Mouse (Mus musculus): ENCODE measurements around the gene Ap1s3. TPM values are rescaled to one million over a fixed set of nuclear protein-coding genes. Genes with fewer than 3 reads are reported as not detected.
"Not testable (repeated sequence)": the region's sequence is repeated elsewhere in the genome, so short reads cannot be mapped to it uniquely, and the experiment has no call there.

Ap1s3 gene
- total RNA-seq, 2 experiments from 2014 or later: 4.6 to 19.7 TPM

- peak; percentile 64 for ATAC-seq (replicated peaks; ENCODE audit: poor library complexity)
Measured at GRCm38 (mm10) chr1:79671196-79671542, 603 bp downstream of the Ap1s3 start.

DNA sequence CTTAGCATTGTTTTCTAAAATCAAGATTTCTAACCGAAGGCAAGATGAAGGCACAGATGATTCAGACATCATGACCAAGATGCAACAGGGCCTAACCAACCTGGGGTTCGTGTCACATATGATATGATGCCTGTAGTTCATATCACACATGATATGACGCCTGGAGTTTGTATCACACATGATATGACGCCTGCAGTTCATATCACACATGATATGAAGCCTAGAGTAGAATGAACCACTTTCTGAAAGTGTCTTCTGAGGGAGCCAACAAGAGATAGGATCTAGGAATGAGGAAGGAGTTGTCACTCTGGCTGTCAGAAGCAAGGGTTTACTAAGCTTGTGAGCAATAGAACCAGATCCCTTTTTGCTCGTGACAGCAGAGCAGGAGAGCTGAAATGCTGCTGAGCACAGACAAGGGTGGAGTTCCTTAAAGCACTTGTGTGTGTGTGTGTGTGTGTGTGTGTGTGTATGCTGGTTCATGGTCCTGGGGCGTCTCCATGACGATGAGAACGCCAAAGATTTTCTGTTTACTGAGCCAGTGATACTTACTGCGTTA, 2.3 kb downstream of the Ap1s3 start:
- ATAC-seq (replicated peaks; ENCODE audit: poor library complexity): peak; percentile 24

- no peak for ATAC-seq (replicated peaks; ENCODE audit: poor library complexity)
Measured at GRCm38 (mm10) chr1:79664911-79665310, 6.9 kb downstream of the Ap1s3 start.

DNA sequence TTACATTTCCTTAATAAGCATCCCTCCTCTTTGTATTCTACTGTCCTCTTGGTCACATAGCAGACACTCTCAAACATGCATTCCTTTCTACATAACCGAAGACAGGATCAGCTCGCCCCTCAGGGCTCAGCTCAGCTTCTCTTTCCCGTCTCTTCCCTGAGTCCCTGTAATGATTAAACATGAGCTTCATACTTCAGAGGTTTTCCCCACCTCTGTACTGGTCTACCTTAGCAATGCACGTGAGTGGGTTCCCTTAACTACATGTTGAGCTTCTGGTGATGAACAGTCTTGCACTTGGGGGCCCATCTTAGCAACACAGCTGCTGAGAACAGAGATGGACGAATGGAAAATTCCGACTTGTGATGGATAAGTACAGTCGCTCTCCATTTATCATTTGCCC, 12.2 kb downstream of the Ap1s3 start:
- no peak for ATAC-seq (replicated peaks; ENCODE audit: poor library complexity)

GRCm38 (mm10) chr1:79657411-79657810, 14.4 kb downstream of the Ap1s3 start:
- ATAC-seq (replicated peaks; ENCODE audit: poor library complexity): no peak

DNA sequence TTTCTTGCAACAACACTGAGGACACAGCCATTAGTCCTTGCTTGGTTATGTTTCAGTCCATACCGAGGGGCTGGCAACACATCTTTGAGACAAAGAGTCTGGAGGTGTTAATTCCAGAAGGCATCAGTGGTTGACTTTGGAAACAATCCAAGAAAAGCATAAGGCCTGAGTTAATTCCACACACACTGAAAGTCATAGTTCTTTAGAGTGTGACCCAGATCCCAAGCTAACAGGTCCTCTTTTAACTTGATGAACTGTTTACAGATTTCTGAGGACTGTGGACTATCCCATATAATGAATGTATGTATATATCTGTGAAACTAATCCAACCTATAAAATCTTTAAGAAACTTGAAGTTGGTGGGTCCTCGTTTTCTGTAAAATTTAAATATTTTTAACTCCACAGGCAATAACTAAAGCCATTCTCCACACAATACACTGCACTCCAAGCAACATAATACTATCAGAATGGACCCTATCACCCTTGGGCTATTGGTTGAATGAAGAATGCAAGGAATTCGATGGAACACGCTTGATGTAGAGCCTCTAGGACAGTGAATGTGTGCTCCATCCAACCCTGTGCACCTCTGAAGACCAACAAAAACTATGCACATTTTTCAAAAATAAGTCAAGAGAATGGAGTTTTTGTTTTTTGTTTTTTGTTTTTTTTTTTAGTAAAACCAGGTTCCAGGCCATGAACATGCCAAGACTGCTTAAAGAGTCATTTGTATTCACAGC, 15.8 kb downstream of the Ap1s3 start:
- no peak for ATAC-seq (replicated peaks; ENCODE audit: poor library complexity)

DNA sequence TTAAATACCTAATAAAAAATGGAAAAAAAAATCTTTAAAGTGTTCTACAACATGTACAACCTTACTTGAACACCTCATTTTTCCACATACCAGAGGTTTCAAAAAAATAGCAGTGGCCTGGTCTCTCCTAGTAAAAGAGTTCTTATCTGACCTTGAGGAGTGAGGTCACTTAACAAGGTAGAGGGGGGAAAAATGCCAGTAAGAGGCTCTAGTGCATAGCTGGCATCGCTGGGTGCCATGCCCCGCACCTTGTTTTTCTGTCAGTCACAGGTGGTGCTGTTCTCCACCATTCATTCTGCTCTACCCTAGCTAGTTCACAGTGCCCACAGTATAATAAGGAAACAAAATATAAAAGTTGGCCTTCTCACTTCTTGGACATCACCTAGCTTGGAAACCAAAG, 16.8 kb downstream of the Ap1s3 start:
- ATAC-seq (replicated peaks; ENCODE audit: poor library complexity): no peak

DNA sequence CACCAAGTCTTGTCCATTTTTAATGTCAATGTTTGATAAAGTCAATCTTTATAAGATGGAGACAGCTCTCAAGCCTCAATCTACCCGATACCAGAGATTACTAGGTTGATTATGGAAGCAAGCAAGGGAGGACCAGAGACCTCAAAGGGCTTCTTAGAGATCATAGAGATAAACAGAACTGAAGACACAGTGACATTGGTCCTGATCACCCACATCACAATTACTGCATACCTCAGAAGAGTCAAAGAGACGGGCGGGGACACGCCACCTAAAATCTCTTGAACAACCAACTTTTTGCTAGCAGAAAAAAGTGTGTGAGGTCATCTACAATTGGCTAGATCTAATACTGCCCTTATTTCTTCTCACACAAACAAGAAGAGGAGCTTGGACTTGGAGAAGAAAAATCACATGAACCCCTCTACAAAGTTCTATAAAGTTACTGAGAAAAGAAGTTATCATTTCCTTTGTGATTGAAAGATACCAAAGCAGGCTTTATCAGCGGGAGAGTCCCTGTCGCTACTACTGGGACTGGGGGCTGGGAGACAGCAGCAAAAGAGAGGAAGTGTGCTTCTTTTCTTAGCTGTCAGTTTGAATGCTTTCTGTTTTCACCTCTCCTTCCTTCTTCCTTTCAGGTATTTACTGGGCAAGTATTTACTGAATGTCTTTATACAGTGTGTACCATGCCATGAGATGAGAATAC, 28.2 kb downstream of the Ap1s3 start:
- no peak for ATAC-seq (replicated peaks; ENCODE audit: poor library complexity)

DNA sequence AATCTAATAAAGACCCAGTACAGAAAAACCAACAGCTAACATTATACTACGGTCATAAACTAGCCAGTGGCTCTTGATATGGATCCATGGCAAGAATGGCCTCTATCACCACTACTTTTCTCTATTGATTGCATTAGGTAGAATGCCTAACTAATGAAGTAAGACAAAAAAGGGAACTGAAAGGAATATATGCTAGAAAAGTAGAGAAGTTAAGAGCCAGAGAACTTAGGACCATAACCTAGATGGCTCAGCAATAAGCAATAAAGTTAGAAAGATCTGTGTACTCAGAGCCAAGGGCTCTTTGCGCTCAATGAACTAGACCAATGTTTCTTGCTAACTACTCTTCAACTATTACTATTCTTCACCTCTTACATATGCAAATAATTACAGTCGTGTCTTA, 29.1 kb downstream of the Ap1s3 start:
- no peak for ATAC-seq (replicated peaks; ENCODE audit: poor library complexity)

DNA sequence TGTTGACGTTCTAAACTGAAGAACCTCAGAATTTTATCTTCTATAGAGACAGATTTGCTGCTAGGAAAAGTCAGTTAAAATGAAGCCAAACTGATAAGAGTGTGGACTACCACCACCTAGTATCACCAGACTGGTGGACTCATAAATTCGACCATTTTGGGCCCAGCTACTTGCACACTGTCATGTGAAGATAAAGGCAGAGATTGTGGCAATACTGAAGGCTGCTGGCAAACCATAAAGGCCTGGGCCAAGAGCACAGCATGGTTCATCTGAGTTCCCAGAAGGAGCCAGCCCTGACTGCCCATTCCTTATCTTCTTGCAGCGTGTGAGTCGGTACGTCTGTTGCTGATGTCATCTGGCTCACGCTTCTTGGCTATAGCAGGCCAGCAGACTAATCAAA, 30.4 kb downstream of the Ap1s3 start:
- ATAC-seq (replicated peaks; ENCODE audit: poor library complexity): peak; percentile 93

DNA sequence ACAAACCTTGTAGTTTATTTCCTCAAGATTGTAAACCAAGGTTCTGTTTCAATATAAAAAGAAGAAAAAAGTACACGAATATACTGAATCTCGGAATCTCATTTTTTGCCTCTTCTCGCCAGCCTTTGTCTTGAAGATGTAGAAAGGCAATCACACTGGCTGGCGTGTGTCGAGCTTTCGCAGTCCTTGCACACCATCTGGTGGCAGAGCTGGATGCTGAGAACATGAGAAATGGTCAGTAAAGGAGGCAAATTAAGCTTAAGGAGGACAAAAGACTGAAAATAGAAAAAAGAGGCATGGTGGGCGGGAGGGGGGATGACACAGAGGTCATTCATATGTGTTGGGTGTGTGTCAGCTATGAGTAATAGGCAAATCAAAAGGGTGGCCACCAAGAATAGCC, 31.6 kb downstream of the Ap1s3 start:
- ATAC-seq (replicated peaks; ENCODE audit: poor library complexity): no peak

DNA sequence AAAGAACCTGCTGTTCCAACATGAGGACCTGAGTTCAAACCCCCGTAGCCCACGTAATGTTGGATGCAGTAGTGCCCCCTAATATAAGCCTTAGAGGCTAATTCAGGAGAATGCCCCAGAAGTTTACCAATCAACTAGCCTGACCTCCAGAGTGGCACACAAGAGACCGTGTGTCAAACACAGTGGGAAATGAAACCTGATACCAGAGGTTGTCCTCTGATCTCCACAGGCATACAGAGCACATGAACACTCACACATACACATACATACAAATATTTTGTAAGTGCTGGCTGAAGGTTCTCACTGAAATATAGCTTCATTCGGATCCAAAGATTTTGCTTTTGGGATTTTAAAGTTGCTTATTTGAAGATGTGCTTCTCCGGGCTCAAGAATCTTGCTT, 32.1 kb downstream of the Ap1s3 start:
- no peak for ATAC-seq (replicated peaks; ENCODE audit: poor library complexity)

DNA sequence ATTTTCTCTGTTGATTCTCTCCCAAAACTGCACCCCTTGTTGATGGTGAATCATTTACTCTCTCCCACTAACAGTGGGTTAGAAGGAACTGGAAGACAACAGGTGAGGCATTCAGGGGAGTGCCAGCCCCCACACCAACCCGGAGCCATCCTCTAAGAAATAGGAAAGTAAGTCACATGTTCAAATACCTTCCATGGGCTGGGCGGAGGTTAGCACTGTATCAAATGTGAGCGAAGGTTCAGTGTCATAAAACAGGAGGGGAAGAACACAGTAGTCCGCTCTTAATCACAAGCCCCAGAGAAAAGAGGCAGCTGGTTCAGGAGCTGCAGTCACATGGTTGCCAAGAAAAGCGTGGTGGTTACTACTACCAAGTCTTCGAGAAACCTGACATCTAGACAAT, 32.7 kb downstream of the Ap1s3 start:
- ATAC-seq (replicated peaks; ENCODE audit: poor library complexity): no peak

- no peak for ATAC-seq (replicated peaks; ENCODE audit: poor library complexity)
Measured at GRCm38 (mm10) chr1:79637768-79638167, 34.0 kb downstream of the Ap1s3 start.

DNA sequence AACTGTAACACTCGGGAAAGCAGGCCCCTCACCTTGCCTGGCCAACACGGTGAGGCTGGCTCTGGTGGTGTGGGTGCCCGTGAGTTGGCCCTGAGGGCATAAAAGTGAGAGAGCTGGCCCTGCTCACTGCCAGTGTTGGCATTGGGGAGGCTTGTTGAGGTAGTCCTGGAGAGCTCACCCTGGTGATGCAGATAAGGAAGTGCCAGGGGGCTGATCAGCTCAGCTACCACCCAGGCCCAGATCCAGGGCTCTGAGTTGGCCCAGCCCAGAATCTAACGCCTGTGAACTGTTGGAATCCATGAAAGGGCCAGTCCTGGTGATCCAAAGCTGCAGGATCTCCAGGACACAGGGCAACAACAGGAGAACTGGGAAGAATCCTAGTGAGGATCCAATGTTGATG, 40.3 kb downstream of the Ap1s3 start:
- no peak; the same call in 1 of the 2 replicates for ATAC-seq (replicated peaks; ENCODE audit: poor library complexity)

DNA sequence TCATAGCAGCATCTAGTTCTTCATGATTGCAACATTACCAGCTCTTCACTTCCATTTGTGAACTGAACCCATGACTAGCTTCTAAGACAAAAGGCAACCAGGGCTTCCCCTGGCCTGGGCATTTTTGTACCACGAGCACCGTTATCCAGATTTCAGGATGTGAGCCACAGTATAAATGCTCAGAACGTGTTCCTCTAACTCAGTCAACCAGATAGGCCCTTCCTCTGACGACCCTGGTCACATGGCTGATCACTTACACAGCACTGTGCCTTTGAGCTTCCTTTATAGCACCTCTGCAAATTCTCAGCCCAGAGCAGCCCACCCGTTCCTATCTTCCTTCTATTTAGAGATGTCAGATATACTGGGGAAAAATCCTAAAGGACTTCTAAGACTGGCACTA, 42.0 kb downstream of the Ap1s3 start:
- ATAC-seq (replicated peaks; ENCODE audit: poor library complexity): peak; percentile 23; the same call in 1 of the 2 replicates

DNA sequence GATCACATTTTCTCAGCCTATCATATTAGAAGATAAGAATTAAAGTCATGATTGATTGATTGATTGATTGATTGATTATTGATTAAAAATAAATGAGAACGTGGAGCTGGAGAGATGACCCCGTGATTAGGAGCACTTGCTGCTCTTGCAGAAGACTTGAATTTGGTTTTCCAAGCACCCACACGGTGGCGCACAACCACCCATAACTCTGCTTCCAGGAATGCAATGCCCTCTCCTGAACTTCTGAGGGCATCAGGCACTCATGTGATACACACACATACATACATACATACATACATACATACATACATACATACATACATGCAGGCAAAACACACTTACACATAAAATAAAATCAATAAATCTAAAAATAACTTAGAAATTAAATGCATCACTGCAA, 45.6 kb downstream of the Ap1s3 start:
- ATAC-seq (replicated peaks; ENCODE audit: poor library complexity): no peak; the same call in 1 of the 2 replicates

GRCm38 (mm10) chr1:79619434-79619833, 52.3 kb downstream of the Ap1s3 start:
- ATAC-seq (replicated peaks; ENCODE audit: poor library complexity): peak; percentile 52; the same call in 1 of the 2 replicates

DNA sequence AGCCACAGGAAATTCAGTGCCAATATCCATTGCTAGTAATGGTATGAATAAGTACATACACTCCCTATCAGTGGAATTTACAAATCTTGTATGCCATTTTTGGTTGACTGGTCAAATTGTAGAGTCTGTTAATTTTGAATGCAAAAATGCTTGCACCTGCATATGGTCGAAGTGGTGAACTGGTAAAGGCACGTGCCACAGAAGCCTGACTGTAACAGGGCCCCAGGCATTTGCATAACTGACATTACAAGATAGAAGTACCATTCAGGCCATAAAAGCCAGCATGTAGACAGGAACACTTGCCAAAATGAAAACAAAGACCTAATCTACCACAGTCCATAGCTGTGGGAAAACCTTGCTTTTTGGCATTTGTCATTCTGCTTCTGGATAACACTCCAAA, 55.3 kb downstream of the Ap1s3 start:
- ATAC-seq (replicated peaks; ENCODE audit: poor library complexity): no peak

DNA sequence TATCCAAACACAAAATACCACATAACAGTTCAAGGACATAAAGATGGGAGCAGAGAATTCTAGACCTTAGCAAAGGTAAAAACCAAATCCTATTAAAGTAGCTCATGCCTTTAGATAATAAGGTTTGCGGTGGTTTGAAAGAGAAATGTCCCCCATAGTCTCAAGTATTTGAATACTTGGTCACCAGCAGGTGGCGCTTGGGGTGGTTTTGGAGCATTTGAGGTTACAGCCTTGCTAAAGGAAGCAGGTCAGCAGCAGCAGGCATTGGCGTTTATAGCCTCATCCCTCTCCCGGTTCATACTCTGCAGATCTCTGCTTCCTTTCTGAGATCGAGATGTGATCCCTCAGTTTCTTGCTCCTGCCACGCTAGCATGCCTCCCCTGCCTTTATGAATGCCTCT, 57.3 kb downstream of the Ap1s3 start:
- no peak for ATAC-seq (replicated peaks; ENCODE audit: poor library complexity)

GRCm38 (mm10) chr1:79611271-79611670, 60.5 kb downstream of the Ap1s3 start:
- ATAC-seq (replicated peaks; ENCODE audit: poor library complexity): not testable (repeated sequence)

DNA sequence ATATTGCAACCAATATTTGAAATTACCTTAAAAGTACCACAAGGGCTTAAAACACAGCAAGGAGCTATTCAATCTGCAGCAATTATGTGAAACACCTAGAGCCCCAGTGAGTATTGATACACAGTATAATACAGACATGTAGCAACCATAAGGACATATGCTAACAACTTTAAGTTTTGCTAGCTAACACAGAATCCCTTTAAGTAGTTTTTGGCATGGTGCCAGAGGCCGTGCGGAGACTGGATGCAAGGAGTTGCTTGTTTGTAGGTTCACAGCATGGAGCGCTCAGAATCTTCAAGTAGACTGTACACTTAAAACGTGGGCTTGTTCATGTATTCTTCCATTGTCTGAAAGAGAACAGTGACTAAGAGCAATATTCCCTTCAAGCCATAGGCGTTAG, 62.9 kb downstream of the Ap1s3 start:
- ATAC-seq (replicated peaks; ENCODE audit: poor library complexity): not testable (repeated sequence)
